In genomic region chr7:121047624-121048023, GRCm38 (mm10) we compare ENCODE assay signal across 21 mouse cellular contexts. TPM values are rescaled to one million over a fixed set of nuclear protein-coding genes. Genes with fewer than 3 reads are reported as not detected.
DNase-seq lines count a peak whose midpoint lies in the region; ATAC-seq lines count a peak whose summit lies in the region.
"Had no signal": no experiment of that assay in that cellular context is flagged by ENCODE, and none has a peak within 500 bp of the region (broad histone marks: within the 10 kb centered on the region; RNA-seq: fewer than 3 reads in every experiment).

No protein-coding gene starts in this region.

- peak; percentile 44; the same call in 1 of the 2 replicates for ATAC-seq in granulocyte monocyte progenitor cell, adult 5-6 weeks (replicated peaks; ENCODE audit: poor library complexity, severe bottlenecking)
- peak; percentile 40 for ATAC-seq in megakaryocyte, adult 5-6 weeks (ENCODE audit: poor library complexity, severe bottlenecking)
- ATAC-seq: forebrain, embryonic 14.5 days; forebrain, embryonic 16.5 days; Patski had no signal

- DNase-seq in 3T3-L1 (ENCODE audit: low read depth, low spot score) (peak; percentile 19), 416B (ENCODE audit: low read depth) (peak; percentile 36)
- no peak for DNase-seq in kidney, adult 8-10 months
- DNase-seq in cerebellum, adult 9-11 months: no peak
- DNase-seq in kidney, adult 18-20 months: no peak
- no peak for DNase-seq in cerebellum, postnatal 10 days
- DNase-seq: adrenal gland, adult 2 months; adrenal gland, postnatal 10 days; adrenal gland, postnatal 25 days; cerebellum, adult 11 months; cerebellum, adult 18-20 months; cerebellum, adult 8-10 months; cerebellum, postnatal 14 days; cerebellum, postnatal 36 days; embryo, embryonic 11 days had no signal

RNA-seq across cellular contexts. Expression of gene Mettl9, which starts 13.4 kb away (rescaled TPM):
- total RNA-seq in granulocyte monocyte progenitor cell, adult 5-6 weeks (2014; fragmentation: Nextera tagmentation): 43.8 and 61.5 TPM in 2 replicates
- total RNA-seq in granulocyte monocyte progenitor cell, adult 5-6 weeks (2017): 62.1 and 72.0 TPM in 2 replicates
- 106 and 115 TPM in 2 replicates for total RNA-seq in megakaryocyte, adult 5-6 weeks (2015)
- 138 and 164 TPM in 2 replicates for total RNA-seq in megakaryocyte, adult 5-6 weeks (2017)

RNA-seq across cellular contexts. Expression of gene Igsf6, which starts 26.7 kb away (rescaled TPM):
- 246 and 248 TPM in 2 replicates for total RNA-seq in granulocyte monocyte progenitor cell, adult 5-6 weeks (2014; fragmentation: Nextera tagmentation)
- total RNA-seq in granulocyte monocyte progenitor cell, adult 5-6 weeks (2017): 341 and 374 TPM in 2 replicates
- total RNA-seq in megakaryocyte, adult 5-6 weeks (2015): 544 and 557 TPM in 2 replicates
- total RNA-seq in megakaryocyte, adult 5-6 weeks (2017): 478 and 480 TPM in 2 replicates
- total RNA-seq: ES-E14 had no signal

RNA-seq across cellular contexts. Expression of gene Otoa, which starts 33.8 kb away (rescaled TPM):
- not detected in 2 replicates for total RNA-seq in granulocyte monocyte progenitor cell, adult 5-6 weeks (2014; fragmentation: Nextera tagmentation)
- 0.17 and 0.21 TPM in 2 replicates for total RNA-seq in granulocyte monocyte progenitor cell, adult 5-6 weeks (2017)
- 0.36 and 0.42 TPM in 2 replicates for total RNA-seq in megakaryocyte, adult 5-6 weeks (2015)
- 0.11 and 0.24 TPM in 2 replicates for total RNA-seq in megakaryocyte, adult 5-6 weeks (2017)

Comparison
In these comparisons a context has a peak if more than half of its experiments do, and no peak if none do; other contexts are left out.
1. DNase-seq: peak in 3T3-L1 (single experiment) and 416B (single experiment); none in kidney, adult 8-10 months (0 of 2), cerebellum, adult 9-11 months (single experiment), kidney, adult 18-20 months (single experiment) and cerebellum, postnatal 10 days (0 of 2).